Mouse (Mus musculus): Measurements from ENCODE around the gene Zfp991.
"Not testable (repeated sequence)": the region's sequence is repeated elsewhere in the genome, so short reads cannot be mapped to it uniquely, and the experiment has no call there.

DNA sequence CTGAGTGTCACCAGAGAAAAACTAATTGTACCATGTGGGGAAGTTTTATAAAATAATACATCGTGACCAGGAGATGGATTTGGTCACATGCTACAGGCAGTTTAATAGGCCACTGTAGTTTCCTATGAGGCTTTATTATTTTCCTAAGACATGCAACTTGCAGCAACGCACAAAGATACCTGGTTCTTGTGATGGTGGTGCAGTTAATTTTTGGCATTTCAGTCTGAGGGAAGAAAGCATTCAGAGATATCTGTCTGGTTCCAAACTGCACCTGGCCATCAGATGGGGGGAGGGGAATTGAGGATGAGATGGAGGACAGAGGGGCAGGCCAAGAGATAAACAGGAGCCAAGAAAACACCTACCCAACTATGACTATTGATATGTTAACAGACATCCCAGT lies 1.8 kb downstream of the Zfp991 start:
- TF ChIP-seq CTCF (IDR thresholded peaks at IDR 0.05; ENCODE audit: control insufficient read depth, insufficient read depth, insufficient read length); USF1 (IDR thresholded peaks at IDR 0.05; ENCODE audit: low read depth): not testable (repeated sequence)
